Mouse (Mus musculus) embryo, embryonic 11 days (tissue): ENCODE data around the gene Osbpl5.
"Not testable (repeated sequence)": the region's sequence is repeated elsewhere in the genome, so short reads cannot be mapped to it uniquely, and the experiment has no call there.

Source experiments
- DNase-seq: peaks from one replicate; pipeline ENCODE4 v3.0.0-alpha.2; 2015

The Osbpl5 gene

GRCm38 (mm10) chr7:143696140-143696539, 60.6 kb downstream of the Osbpl5 start:
- DNase-seq, result peak; percentile 29

- DNase-seq, result no peak
Observed at GRCm38 (mm10) chr7:143694550-143694949, 62.2 kb downstream of the Osbpl5 start.

DNA sequence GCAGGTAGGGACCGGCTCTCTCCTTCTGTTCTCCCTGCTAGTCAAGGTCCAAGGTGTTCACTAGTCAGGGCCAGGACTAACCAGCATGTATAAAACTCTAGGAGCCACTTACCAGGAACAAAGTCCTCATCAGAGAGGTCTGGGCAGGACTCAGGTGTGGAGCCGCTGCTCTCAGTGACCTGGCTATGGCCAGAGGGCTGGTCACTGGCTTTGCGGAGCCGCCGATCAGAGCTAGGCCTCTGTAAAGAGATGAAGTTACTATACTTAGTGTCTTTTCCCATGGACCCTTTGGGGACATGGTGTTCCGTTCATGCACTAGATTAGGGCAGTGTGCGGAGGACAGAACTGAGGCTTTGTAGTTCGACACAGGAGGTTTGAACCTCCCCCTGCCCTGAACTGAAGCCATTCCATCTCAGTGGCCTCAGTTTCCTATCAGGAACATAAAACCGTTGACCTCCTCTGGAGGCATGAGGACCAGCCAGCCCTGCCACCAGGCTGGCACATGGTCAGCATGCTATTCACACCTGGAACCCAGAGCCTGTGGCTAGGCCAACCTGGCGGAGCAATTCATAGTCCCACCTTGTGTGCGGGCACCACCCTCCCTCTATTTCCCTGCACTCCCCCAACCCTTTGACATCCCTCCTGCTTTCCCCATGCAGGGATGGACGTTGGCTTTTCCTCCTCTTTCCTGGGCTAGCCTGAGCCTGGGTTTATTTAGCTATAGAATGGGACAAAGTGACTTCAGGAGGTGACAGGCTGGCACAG, 63.9 kb downstream of the Osbpl5 start:
- no peak for DNase-seq

DNA sequence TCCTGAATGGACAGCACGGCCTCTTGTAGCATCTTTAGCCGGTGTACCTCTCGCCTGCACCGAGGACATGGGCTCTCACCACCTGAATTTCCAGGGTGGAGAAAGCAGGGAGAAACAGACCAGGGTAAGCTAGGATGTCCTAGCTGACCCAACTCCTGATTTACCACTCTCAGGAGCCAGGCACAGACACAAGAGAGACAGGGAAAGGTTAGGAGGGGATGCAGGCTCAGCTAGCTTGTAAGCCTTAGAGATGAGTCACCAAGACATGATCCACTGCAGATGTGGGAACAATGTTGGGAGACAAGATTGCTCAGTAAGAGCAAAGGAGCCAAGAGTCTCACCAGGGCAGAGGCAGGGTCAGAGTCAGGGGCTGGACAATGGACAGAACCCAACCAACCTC, 64.9 kb downstream of the Osbpl5 start:
- no peak for DNase-seq

- DNase-seq, result no peak
Observed at GRCm38 (mm10) chr7:143691181-143691580, 65.6 kb downstream of the Osbpl5 start.

DNA sequence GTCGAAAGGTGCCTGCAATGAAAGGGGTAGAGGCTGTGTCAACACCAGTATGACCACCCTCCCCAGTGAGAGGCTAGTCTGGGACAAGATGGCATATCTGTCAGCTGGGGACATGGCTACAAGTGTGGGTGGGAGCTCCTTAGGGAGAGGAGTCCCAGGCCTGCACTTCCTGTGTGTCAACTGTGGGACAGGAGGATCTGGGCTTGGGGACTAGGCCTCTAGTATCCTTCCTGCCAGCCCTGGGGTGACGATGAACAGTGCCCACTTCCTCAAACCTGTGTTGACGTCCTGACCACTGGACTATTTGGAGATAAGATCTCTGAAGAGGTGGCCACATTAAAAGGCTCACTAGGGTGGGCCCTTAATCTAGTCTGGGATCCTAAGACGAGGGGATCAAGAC, 66.8 kb downstream of the Osbpl5 start:
- DNase-seq, result no peak

DNA sequence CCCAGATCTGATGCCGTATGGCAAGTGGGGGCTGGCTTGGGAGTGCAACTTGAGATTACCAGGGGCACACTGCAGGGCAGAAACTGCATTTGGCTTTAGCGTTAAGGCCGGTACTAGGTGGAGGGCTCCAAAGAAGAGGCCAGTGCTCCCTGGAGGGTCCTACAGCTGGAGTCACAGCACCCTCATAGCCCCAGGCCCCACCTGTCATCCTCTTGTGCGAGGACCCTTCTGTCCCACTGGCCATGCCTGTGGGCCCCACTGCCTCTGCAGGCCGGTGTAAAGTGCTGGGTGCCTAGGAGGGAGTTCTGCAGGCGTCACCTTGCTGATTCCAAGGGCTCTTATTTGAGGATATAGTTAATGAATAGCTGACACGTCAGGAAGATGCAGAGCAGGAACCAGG, 67.3 kb downstream of the Osbpl5 start:
- DNase-seq, result no peak

- DNase-seq, result not testable (repeated sequence)
Observed at GRCm38 (mm10) chr7:143686676-143687075, 70.1 kb downstream of the Osbpl5 start.

- not testable (repeated sequence) for DNase-seq
Observed at GRCm38 (mm10) chr7:143686191-143686590, 70.6 kb downstream of the Osbpl5 start.

DNA sequence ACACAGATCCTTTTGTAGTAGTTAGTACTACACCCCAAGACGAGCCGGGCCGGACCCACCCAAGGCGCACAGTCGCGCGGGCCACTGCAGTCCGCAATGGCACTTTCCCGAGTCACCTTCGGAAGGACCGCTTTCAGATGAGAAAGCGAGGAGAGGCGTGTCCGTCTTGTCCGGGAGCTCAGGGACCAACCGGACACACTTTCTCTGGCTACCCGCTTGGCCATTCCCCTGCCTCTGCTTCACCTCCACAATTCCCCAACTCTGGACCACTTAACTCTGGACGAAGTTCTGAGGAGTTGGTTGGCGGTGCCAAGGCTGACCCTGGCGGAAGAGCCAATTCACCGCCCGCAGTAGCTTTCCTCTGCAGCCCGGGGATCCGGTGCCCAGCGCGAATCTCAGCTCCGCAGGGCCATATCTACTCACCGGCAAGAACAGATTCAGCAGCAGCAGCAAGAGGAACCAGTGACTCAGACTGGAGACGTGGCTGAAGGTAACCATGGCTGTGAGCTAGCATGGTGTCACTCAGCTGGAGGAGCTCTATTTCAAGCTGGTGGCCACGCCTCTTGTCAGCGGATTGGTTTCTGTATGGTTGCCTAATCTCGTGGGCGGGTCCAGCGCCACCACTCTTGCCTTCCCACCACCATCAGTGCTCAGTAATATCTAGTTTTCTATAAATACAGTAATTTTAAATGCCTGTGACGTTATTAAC, 71.3 kb downstream of the Osbpl5 start, which contains the start of gene Tnfrsf23:
Tnfrsf23 (minus strand) TSS at position 514 of the 709 bp plus-strand sequence.
- peak; percentile 83 for DNase-seq

DNA sequence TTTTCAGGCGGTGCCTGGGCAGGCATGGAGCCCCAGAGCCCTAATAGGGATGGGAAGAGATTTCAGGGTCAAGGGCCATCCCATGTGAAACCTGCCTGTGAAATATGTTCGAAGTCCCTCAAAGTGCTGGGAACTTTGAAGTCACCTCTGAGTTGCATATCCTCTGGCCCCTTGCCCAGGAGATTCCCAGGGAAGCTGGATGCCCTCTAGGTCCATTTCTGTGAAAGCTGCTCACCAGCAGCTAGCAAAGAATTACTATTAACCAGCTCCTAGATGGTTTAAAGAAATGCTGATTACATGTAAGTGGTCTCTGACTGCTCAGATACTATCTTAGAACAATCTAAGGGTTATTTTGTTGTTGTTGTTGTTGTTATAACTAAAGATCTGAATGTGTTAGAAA, 72.2 kb downstream of the Osbpl5 start:
- DNase-seq, result not testable (repeated sequence)

DNA sequence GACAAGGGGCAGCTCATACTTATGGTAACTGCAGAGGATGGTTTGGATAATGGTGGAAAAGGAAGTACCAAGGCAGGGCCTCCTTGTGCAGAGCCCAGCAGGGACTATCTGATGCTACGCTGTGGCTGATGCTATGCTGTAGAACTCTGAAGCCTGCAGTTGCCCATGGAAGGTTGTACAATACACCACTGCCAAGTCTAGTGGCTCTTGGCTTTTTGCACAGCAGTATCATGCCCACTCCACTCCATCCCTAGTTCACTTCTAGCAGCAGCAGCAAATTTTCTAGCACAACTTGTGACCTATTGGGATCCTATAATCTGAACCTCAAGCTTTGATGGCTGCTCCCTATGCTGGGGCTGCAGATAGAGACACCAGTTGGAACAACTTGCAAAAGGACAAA, 75.2 kb downstream of the Osbpl5 start:
- no peak for DNase-seq

- DNase-seq, result not testable (repeated sequence)
Observed at GRCm38 (mm10) chr7:143680836-143681235, 75.9 kb downstream of the Osbpl5 start.

DNA sequence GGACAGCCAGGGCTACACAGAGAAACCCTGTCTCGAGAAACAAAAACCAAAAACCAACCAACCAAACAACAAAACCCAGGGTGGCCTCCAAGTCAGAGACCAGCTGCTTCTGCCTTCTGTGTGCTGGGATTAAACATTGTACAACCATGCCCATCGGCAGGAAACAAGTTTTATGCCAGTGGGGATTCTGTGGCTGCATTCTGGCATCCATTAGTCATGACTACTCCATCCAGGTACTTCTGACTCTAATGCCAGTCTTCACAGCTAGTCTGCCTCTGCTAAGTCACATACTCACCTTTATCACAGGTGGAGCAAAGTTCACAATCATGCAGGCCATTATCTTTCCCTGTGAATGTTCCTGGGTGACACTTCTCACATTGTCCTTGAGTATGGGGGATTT, 77.1 kb downstream of the Osbpl5 start:
- DNase-seq, result not testable (repeated sequence)

DNA sequence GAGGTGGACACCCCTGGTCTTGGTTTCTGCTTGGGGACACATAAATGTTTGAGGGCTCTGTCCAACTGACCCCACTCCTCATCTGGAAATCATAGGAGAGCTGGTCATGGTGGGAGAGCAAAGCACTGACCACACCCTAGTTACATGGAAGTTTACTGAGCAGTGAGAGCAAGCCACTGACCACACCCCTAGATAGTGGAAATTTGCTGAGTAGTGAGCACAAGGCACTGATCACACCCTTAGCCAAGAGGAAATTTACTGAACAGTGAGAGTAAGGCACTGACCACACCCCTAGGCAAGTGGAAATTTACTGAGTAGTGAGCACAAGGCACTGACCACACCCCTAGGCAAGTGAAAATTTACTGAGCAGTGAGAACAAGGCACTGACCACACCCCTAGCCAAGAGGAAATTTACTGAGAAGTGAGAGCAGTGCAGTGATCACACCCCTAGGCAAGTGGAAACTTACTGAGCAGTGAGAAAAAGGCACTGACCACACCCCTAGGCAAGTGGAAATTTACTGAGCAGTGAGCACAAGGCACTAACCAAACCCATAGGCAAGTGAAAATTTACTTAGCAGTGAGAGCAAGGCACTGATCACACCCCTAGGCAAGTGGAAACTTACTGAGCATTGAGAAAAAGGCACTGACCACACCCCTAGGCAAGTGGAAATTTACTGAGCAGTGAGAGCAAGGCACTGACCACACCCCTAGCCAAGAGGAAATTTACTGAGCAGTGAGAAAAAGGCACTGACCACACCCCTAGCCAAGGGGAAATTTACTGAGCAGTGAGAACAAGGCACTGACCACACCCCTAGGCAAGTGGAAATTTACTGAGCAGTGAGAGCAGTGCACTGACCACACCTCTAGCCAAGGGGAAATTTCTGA, 90.1 kb downstream of the Osbpl5 start:
- no peak for DNase-seq

GRCm38 (mm10) chr7:143663470-143663869, 93.3 kb downstream of the Osbpl5 start:
- no peak for DNase-seq

GRCm38 (mm10) chr7:143660797-143661196, 96.0 kb downstream of the Osbpl5 start:
- DNase-seq, result no peak

GRCm38 (mm10) chr7:143649769-143650346, 106.9 kb downstream of the Osbpl5 start:
- DNase-seq, result not testable (repeated sequence)

- DNase-seq, result peak; percentile 91
Observed at GRCm38 (mm10) chr7:143649034-143649768, 107.6 kb downstream of the Osbpl5 start, which contains the start of gene Tnfrsf22. Gene Tnfrsf22 (minus strand): TSS chr7:143649661.

GRCm38 (mm10) chr7:143643949-143644348, 112.8 kb downstream of the Osbpl5 start:
- DNase-seq, result not testable (repeated sequence)
